Mouse (Mus musculus): ENCODE data around the gene Lrrc58.

GRCm38 (mm10) chr16:37824778-37825505 lies 43.2 kb upstream of the Lrrc58 start:
- TF ChIP-seq CTCF (IDR thresholded peaks at IDR 0.05; ENCODE audit: borderline replicate concordance, extremely low read depth, insufficient read depth, insufficient read length): no peak
- TF ChIP-seq POLR2A (IDR thresholded peaks at IDR 0.05; ENCODE audit: borderline replicate concordance, extremely low read depth, insufficient read depth, insufficient read length, poor library complexity, severe bottlenecking): no peak

Data from brain, embryonic 14.5 days (tissue).